Mouse (Mus musculus) forebrain, embryonic 13.5 days (tissue): ENCODE measurements at regions not wholly inside any gene's neighbourhood (a gene's known extent, or its start where the extent isn't known, plus 50 kb on each side); places are given as distances from the start of the nearest gene placed in this dataset.
A peak's percentile ranks its signal among the peaks of the same experiment; 100 is the strongest.
"Not testable (repeated sequence)": the region's sequence is repeated elsewhere in the genome, so short reads cannot be mapped to it uniquely, and the experiment has no call there.

ENCODE experiments used
- ATAC-seq: fragments of 200-750 bp; cut with Nextera tagmentation; 2 replicates; pipeline ENCODE4 v1.8.0; 2017
- H3K27ac ChIP-seq: fragments of 300-500 bp; sonication (generic); 2 replicates; pipeline ENCODE4 v1.5.1; 2015; ENCODE audit warnings: inconsistent platforms, mild to moderate bottlenecking, moderate library complexity
- H3K27me3 ChIP-seq: fragments of 300-500 bp; sonication (generic); 2 replicates; pipeline ENCODE4 v1.6.1; 2015; ENCODE audit warnings: mild to moderate bottlenecking, inconsistent platforms
- H3K36me3 ChIP-seq: fragments of 300-500 bp; sonication (generic); 2 replicates; pipeline ENCODE4 v1.6.1; 2015; ENCODE audit warnings: mild to moderate bottlenecking, inconsistent platforms; ENCODE audit not compliant: poor library complexity, severe bottlenecking
- H3K4me1 ChIP-seq: fragments of 300-500 bp; sonication (generic); 2 replicates; pipeline ENCODE4 v1.6.1; 2015; ENCODE audit warnings: inconsistent platforms
- H3K4me2 ChIP-seq: fragments of 300-500 bp; sonication (generic); 2 replicates; pipeline ENCODE4 v1.6.1; 2015; ENCODE audit warnings: inconsistent platforms, mild to moderate bottlenecking, moderate library complexity
- H3K4me3 ChIP-seq: fragments of 300-500 bp; sonication (generic); 2 replicates; pipeline ENCODE4 v1.5.1; 2015; ENCODE audit warnings: mild to moderate bottlenecking, inconsistent platforms
- H3K9ac ChIP-seq: fragments of 300-500 bp; sonication (generic); 2 replicates; pipeline ENCODE4 v1.6.1; 2015; ENCODE audit warnings: mild to moderate bottlenecking, inconsistent platforms
- H3K9me3 ChIP-seq: fragments of 300-500 bp; sonication (generic); replicated peaks from 2 replicates; pipeline ENCODE4 v1.6.1; 2016; ENCODE audit warnings: inconsistent platforms
- WGBS: fragments of 180-500 bp; shearing (Covaris S2); methylation state at CpG from one replicate; pipeline ENCODE4 v1.1.7; 2015; 5-methylcytosine and 5-hydroxymethylcytosine counted together

- Histone ChIP-seq H3K4me2 (no peak overlapping the region), H3K27me3 (no peaks in the 10 kb centered on the region), H3K9ac (no peak overlapping the region), H3K4me1 (no peaks in the 10 kb centered on the region), H3K9me3 (0 out of 2 replicates have a peak, but pooled peaks cover 5% of the 10 kb centered on the region), H3K36me3 (no peaks in the 10 kb centered on the region), H3K4me3 (no peak overlapping the region), H3K27ac (no peak overlapping the region)
- 86% methylated on average over 4 of the region's 4 CpGs for WGBS
- no peak for ATAC-seq
Observed at GRCm38 (mm10) chr15:4206371-4206770, 168.9 kb upstream of the Plcxd3 start.

DNA sequence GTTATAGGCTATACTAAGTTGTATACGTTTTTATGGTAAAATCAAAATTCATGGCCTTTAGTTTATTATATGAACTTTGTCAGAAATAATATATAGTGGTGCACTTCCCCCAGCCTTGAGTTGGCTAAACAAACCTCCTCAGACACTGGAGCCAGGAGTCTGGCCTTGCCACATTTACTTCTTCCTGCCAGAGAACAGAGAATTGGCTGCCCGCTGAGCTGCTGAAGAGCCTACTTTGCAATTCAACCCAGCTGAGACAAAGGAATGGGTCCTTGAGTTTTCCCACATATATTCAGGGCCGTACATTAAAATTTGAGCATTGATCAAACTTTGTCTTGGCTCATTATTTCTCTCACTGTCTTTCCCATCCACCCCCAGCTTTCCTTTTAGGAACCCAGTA is 161.9 kb upstream of the Plcxd3 start:
- H3K27ac ChIP-seq = no peak overlapping the region
- no peak overlapping the region for H3K4me2 ChIP-seq
- H3K4me3 ChIP-seq = no peak overlapping the region
- no peak for ATAC-seq
- no peak overlapping the region for H3K9ac ChIP-seq
- H3K27me3 ChIP-seq = no peaks in the 10 kb centered on the region
- H3K9me3 ChIP-seq = no peaks in the 10 kb centered on the region
- WGBS = 56% methylated on average over 3 of the region's 3 CpGs
- H3K36me3 ChIP-seq = no peaks in the 10 kb centered on the region
- H3K4me1 ChIP-seq = no peaks in the 10 kb centered on the region

GRCm38 (mm10) chr15:4219102-4219501 is 156.2 kb upstream of the Plcxd3 start:
- no peak overlapping the region for H3K27ac ChIP-seq
- no peaks in the 10 kb centered on the region for H3K27me3 ChIP-seq
- H3K4me2 ChIP-seq = no peak overlapping the region
- no peak overlapping the region for H3K9ac ChIP-seq
- H3K36me3 ChIP-seq = no peaks in the 10 kb centered on the region
- no peaks in the 10 kb centered on the region for H3K9me3 ChIP-seq
- ATAC-seq = no peak
- WGBS = 84% methylated on average over 4 of the region's 4 CpGs
- H3K4me1 ChIP-seq = no peaks in the 10 kb centered on the region
- H3K4me3 ChIP-seq = no peak overlapping the region

GRCm38 (mm10) chr15:4228055-4228454 is 147.2 kb upstream of the Plcxd3 start:
- no peaks in the 10 kb centered on the region for H3K27me3 ChIP-seq
- H3K27ac ChIP-seq = no peak overlapping the region
- no peaks in the 10 kb centered on the region for H3K4me1 ChIP-seq

DNA sequence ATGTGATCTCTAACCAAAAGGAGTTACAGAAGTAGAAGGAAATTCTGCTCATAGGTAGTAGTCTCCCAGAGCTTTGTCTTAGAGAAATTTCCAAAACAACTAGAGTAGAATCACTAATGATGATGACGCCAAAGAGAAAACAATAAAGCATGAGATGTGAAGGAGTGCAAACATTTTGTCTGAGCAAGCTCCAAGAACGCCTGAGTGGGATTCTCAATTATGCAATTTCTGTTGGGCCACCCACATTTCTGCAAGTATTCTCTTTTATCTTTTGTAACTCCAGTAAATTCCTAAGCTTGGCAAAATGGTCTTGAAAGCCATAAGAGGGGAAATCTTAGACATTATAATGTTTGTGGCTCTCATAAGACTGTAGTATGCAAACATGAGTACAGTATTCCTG is 134.6 kb upstream of the Plcxd3 start:
- H3K9ac ChIP-seq = no peak overlapping the region
- H3K4me3 ChIP-seq = no peak overlapping the region
- H3K4me1 ChIP-seq = no peaks in the 10 kb centered on the region
- no peak overlapping the region for H3K27ac ChIP-seq
- WGBS = 62% methylated on average over 2 of the region's 2 CpGs
- no peak overlapping the region for H3K4me2 ChIP-seq
- ATAC-seq = no peak
- no peaks in the 10 kb centered on the region for H3K27me3 ChIP-seq
- no peaks in the 10 kb centered on the region for H3K9me3 ChIP-seq
- no peaks in the 10 kb centered on the region for H3K36me3 ChIP-seq

More at GRCm38 (mm10) chr15:4228055-4228454, 147.2 kb upstream of the Plcxd3 start:
- Histone ChIP-seq H3K4me3 (no peak overlapping the region), H3K36me3 (no peaks in the 10 kb centered on the region), H3K4me2 (no peak overlapping the region), H3K9me3 (no peaks in the 10 kb centered on the region), H3K9ac (no peak overlapping the region)
- ATAC-seq = no peak
- 74% methylated on average over 6 of the region's 6 CpGs for WGBS

GRCm38 (mm10) chr15:4247637-4248136 is 127.6 kb upstream of the Plcxd3 start:
- Histone ChIP-seq H3K4me3 (no peak overlapping the region), H3K27ac (no peak overlapping the region), H3K9me3 (no peaks in the 10 kb centered on the region), H3K4me2 (no peak overlapping the region), H3K27me3 (no peaks in the 10 kb centered on the region), H3K9ac (no peak overlapping the region), H3K4me1 (no peaks in the 10 kb centered on the region), H3K36me3 (no peaks in the 10 kb centered on the region)
- WGBS = 87% methylated on average over 1 of the region's 1 CpGs
- no peak for ATAC-seq

GRCm38 (mm10) chr15:4264601-4265000 is 110.7 kb upstream of the Plcxd3 start:
- Histone ChIP-seq H3K4me1 (no peaks in the 10 kb centered on the region), H3K4me2 (no peak overlapping the region), H3K9ac (no peak overlapping the region), H3K27me3 (no peaks in the 10 kb centered on the region), H3K27ac (no peak overlapping the region), H3K9me3 (no peaks in the 10 kb centered on the region), H3K36me3 (no peaks in the 10 kb centered on the region), H3K4me3 (no peak overlapping the region)
- no peak for ATAC-seq
- WGBS = 85% methylated on average over 4 of the region's 4 CpGs

DNA sequence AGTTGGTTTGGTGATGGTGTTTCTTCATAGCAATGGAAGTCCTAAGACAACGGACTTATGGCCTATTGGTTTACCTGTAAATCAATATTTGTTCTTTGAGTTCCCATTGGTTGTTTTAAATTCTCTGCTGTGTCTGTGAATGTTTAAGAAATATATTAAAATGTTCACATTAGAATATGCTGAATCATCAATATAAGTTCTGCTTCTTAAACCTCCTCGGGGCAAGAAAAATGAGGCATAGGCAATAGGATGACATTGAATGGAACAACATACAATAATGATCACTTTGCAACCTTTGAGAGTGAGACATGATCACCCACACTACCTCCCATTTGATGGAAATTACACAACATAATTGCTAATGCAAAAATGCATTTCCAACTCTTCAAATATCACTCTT is 105.5 kb upstream of the Plcxd3 start:
- no peak overlapping the region for H3K4me3 ChIP-seq
- H3K4me1 ChIP-seq = no peaks in the 10 kb centered on the region
- H3K27ac ChIP-seq = no peak overlapping the region
- H3K9ac ChIP-seq = no peak overlapping the region
- H3K27me3 ChIP-seq = no peaks in the 10 kb centered on the region
- ATAC-seq = no peak
- no peaks in the 10 kb centered on the region for H3K36me3 ChIP-seq
- WGBS = 87% methylated on average over 2 of the region's 2 CpGs
- no peaks in the 10 kb centered on the region for H3K9me3 ChIP-seq
- no peak overlapping the region for H3K4me2 ChIP-seq

- Histone ChIP-seq H3K4me2 (no peak overlapping the region), H3K27me3 (no peaks in the 10 kb centered on the region), H3K9ac (no peak overlapping the region), H3K27ac (no peak overlapping the region), H3K36me3 (no peaks in the 10 kb centered on the region), H3K4me3 (no peak overlapping the region), H3K9me3 (no peaks in the 10 kb centered on the region), H3K4me1 (no peaks in the 10 kb centered on the region)
- no peak for ATAC-seq
- 92% methylated on average over 2 of the region's 2 CpGs for WGBS
Observed at GRCm38 (mm10) chr15:4277011-4277410, 98.3 kb upstream of the Plcxd3 start.

GRCm38 (mm10) chr15:4307498-4307897 is 67.8 kb upstream of the Plcxd3 start:
- H3K36me3 ChIP-seq = no peaks in the 10 kb centered on the region
- no peaks in the 10 kb centered on the region for H3K27me3 ChIP-seq
- no peak overlapping the region for H3K9ac ChIP-seq
- no peak for ATAC-seq
- no peaks in the 10 kb centered on the region for H3K9me3 ChIP-seq
- H3K4me1 ChIP-seq = no peaks in the 10 kb centered on the region
- H3K4me3 ChIP-seq = no peak overlapping the region
- H3K4me2 ChIP-seq = no peak overlapping the region
- WGBS = 48% methylated on average over 2 of the region's 2 CpGs
- H3K27ac ChIP-seq = no peak overlapping the region

GRCm38 (mm10) chr15:4313698-4314097 is 61.6 kb upstream of the Plcxd3 start:
- not testable (repeated sequence) for H3K4me1 ChIP-seq, H3K4me3 ChIP-seq, H3K4me2 ChIP-seq, H3K9ac ChIP-seq, H3K27ac ChIP-seq, ATAC-seq, H3K9me3 ChIP-seq, H3K36me3 ChIP-seq, H3K27me3 ChIP-seq
- 81% methylated on average over 3 of the region's 3 CpGs for WGBS

DNA sequence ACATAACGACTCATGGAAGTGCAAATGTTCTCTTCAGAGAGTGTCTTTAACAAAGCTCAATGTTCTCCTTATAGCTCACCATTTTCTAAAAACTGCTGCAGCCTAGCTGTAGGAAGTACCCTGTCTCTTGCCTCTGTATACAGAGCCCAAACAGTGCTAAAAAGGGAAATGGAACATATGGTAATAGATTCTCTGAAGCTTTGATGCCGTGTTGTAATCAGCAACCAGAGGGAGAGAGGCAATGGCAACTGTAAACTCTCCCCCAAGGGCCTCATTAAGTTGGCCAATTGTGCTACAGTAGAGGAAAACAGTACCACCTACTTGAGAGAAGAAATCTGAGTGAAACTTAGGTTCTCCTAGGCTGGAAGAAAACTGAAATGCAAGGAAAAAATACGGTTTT is 59.4 kb upstream of the Plcxd3 start:
- Histone ChIP-seq H3K9ac (no peak overlapping the region), H3K9me3 (no peaks in the 10 kb centered on the region), H3K4me3 (no peak overlapping the region), H3K27me3 (no peaks in the 10 kb centered on the region), H3K4me2 (no peak overlapping the region), H3K27ac (no peak overlapping the region), H3K36me3 (no peaks in the 10 kb centered on the region), H3K4me1 (no peaks in the 10 kb centered on the region)
- ATAC-seq = peak; percentile 24; the same call in 1 of the 2 replicates
- WGBS = 43% methylated on average over 3 of the region's 3 CpGs
